Mouse (Mus musculus) lung, postnatal 36 days (tissue): ENCODE measurements around the gene Ccdc122.
A peak's percentile ranks its signal among the peaks of the same experiment; 100 is the strongest.

Experiments
- DNase-seq: peaks from one replicate; pipeline ENCODE4 v3.0.0; 2022; ENCODE audit warnings: mixed read lengths

The Ccdc122 gene

GRCm38 (mm10) chr14:77136936-77137335 lies 100.4 kb downstream of the Ccdc122 start:
- no peak for DNase-seq

- peak; percentile 88 for DNase-seq
Measured at GRCm38 (mm10) chr14:77141324-77142282, 105.0 kb downstream of the Ccdc122 start.

- no peak for DNase-seq
Measured at GRCm38 (mm10) chr14:77145103-77145502, 108.5 kb downstream of the Ccdc122 start.

DNA sequence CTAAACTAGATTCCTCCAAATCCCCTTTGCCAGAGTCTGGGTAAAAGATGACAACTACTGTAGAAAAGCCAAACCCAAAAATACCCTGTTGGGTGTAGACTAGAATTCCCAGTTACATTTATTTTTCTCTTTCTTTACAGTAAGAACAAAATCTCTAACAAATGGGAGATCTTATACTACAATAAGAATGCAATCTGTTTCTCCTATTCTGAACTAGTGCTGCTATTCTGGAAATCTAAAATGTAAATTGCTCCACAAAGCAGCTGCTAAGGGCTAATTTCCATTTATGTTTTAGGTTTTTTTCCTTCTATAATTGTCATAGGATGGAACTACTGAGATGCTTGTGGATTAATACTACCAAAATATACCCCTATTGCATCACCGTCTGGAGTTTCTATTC lies 111.1 kb downstream of the Ccdc122 start:
- no peak for DNase-seq

DNA sequence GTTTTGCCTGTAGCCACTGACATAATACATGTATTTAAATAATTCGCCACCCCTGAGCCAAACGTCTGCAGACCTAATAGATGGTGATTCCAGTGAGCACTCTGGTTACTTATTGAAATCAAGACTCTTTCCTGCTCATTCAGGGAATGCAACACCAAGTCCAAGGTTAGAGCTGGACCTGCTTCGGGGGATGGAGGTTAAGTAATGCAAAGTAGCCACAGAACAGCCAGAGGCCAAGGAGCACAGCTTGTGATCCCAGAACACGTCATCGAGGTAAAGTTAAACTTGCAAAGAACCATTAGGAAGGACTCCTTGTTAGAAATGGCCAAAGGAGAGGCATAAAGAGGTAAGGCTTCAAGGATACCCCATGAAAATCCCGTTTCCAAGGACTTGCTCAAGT lies 114.0 kb downstream of the Ccdc122 start:
- DNase-seq, result no peak

- no peak for DNase-seq
Measured at GRCm38 (mm10) chr14:77151431-77151830, 114.9 kb downstream of the Ccdc122 start.

GRCm38 (mm10) chr14:77156222-77156910 lies 119.8 kb downstream of the Ccdc122 start, which contains the start of gene Enox1:
Enox1 (plus strand) TSS chr14:77156763.
- DNase-seq, result peak; percentile 5

GRCm38 (mm10) chr14:77156911-77157504 lies 120.4 kb downstream of the Ccdc122 start:
- no peak for DNase-seq

GRCm38 (mm10) chr14:77157505-77157911 lies 120.9 kb downstream of the Ccdc122 start:
- DNase-seq, result peak; percentile 28

- DNase-seq, result no peak
Measured at GRCm38 (mm10) chr14:77159397-77159796, 122.8 kb downstream of the Ccdc122 start.
